Mouse (Mus musculus): ENCODE results near the gene Faf2. TPM values are rescaled to one million over a fixed set of nuclear protein-coding genes. Genes with fewer than 3 reads are reported as not detected.

The Faf2 gene
- total RNA-seq (2015), result 23.1 and 32.6 TPM in 2 replicates
- 36.1 and 38.9 TPM in 2 replicates for total RNA-seq (2017)

- ATAC-seq (ENCODE audit: poor library complexity, severe bottlenecking), result peak; percentile 98
Measured at GRCm38 (mm10) chr13:54621155-54621932, at the start of gene Faf2. Gene Faf2, plus strand, starts transcription at chr13:54621784.

- ATAC-seq (ENCODE audit: poor library complexity, severe bottlenecking), result no peak
Measured at GRCm38 (mm10) chr13:54572621-54573020, 49.0 kb upstream of the Faf2 start.

GRCm38 (mm10) chr13:54574854-54575481 is 46.6 kb upstream of the Faf2 start, which contains the start of gene Arl10:
Gene Arl10, plus strand, starts transcription at chr13:54575015.
- ATAC-seq (ENCODE audit: poor library complexity, severe bottlenecking), result peak; percentile 72

- no peak for ATAC-seq (ENCODE audit: poor library complexity, severe bottlenecking)
Measured at GRCm38 (mm10) chr13:54575489-54575888, 46.1 kb upstream of the Faf2 start.

GRCm38 (mm10) chr13:54577652-54578507 is 43.7 kb upstream of the Faf2 start:
- peak; percentile 84 for ATAC-seq (ENCODE audit: poor library complexity, severe bottlenecking)

GRCm38 (mm10) chr13:54581385-54581784 is 40.2 kb upstream of the Faf2 start:
- ATAC-seq (ENCODE audit: poor library complexity, severe bottlenecking), result no peak

- ATAC-seq (ENCODE audit: poor library complexity, severe bottlenecking), result no peak
Measured at GRCm38 (mm10) chr13:54582126-54582525, 39.5 kb upstream of the Faf2 start.

- ATAC-seq (ENCODE audit: poor library complexity, severe bottlenecking), result no peak
Measured at GRCm38 (mm10) chr13:54582860-54583259, 38.7 kb upstream of the Faf2 start.

GRCm38 (mm10) chr13:54585831-54586230 is 35.8 kb upstream of the Faf2 start:
- ATAC-seq (ENCODE audit: poor library complexity, severe bottlenecking), result no peak

GRCm38 (mm10) chr13:54589414-54589995 is 32.1 kb upstream of the Faf2 start:
- peak; percentile 27 for ATAC-seq (ENCODE audit: poor library complexity, severe bottlenecking)

GRCm38 (mm10) chr13:54589996-54590951 is 31.3 kb upstream of the Faf2 start, which contains the start of the genes Nop16 and Higd2a:
Gene Nop16, minus strand, starts transcription at chr13:54590090.
Gene Higd2a, plus strand, starts transcription at chr13:54590207.
- ATAC-seq (ENCODE audit: poor library complexity, severe bottlenecking), result peak; percentile 93

- no peak for ATAC-seq (ENCODE audit: poor library complexity, severe bottlenecking)
Measured at GRCm38 (mm10) chr13:54591776-54592356, 29.7 kb upstream of the Faf2 start.

- no peak for ATAC-seq (ENCODE audit: poor library complexity, severe bottlenecking)
Measured at GRCm38 (mm10) chr13:54593617-54594016, 28.0 kb upstream of the Faf2 start.

- no peak for ATAC-seq (ENCODE audit: poor library complexity, severe bottlenecking)
Measured at GRCm38 (mm10) chr13:54596107-54596690, 25.4 kb upstream of the Faf2 start.

GRCm38 (mm10) chr13:54596870-54597269 is 24.7 kb upstream of the Faf2 start:
- no peak for ATAC-seq (ENCODE audit: poor library complexity, severe bottlenecking)

GRCm38 (mm10) chr13:54598622-54599143 is 22.9 kb upstream of the Faf2 start:
- ATAC-seq (ENCODE audit: poor library complexity, severe bottlenecking), result no peak

GRCm38 (mm10) chr13:54602639-54603111 is 18.9 kb upstream of the Faf2 start:
- no peak for ATAC-seq (ENCODE audit: poor library complexity, severe bottlenecking)

GRCm38 (mm10) chr13:54603501-54603900 is 18.1 kb upstream of the Faf2 start:
- no peak for ATAC-seq (ENCODE audit: poor library complexity, severe bottlenecking)

Measured in megakaryocyte, adult 5-6 weeks (primary cell).